Mouse (Mus musculus): ENCODE measurements around the gene Fam166a. TPM values are rescaled to one million over a fixed set of nuclear protein-coding genes. Genes with fewer than 3 reads are reported as not detected.

Fam166a gene
- polyA plus RNA-seq, 1 experiment from 2014 or later = not detected

- Histone ChIP-seq H3K4me1 (no peaks in the 10 kb centered on the region), H3K4me2 (no peak overlapping the region), H3K36me3 (no peaks in the 10 kb centered on the region), H3K27me3 (replicated peaks) (peaks cover 84% of the 10 kb centered on the region), H3K9ac (no peak overlapping the region), H3K27ac (replicated peaks) (no peak overlapping the region), H3K9me3 (no peaks in the 10 kb centered on the region), H3K4me3 (no peak overlapping the region)
- ATAC-seq (ENCODE audit: extremely low read depth, insufficient number of reproducible peaks, low FRiP score, low TSS enrichment) = no peak
- 58% methylated on average over 5 of the region's 5 CpGs for WGBS
Measured at GRCm38 (mm10) chr2:25234551-25235220, 16.1 kb downstream of the Fam166a start.

GRCm38 (mm10) chr2:25236614-25237013 is 18.1 kb downstream of the Fam166a start, which contains the start of gene Rnf224:
Rnf224 (minus strand) TSS chr2:25236787.
- no peak within 1 kb of the TSS for H3K4me3 ChIP-seq
- no peaks in the 10 kb centered on the region for H3K9me3 ChIP-seq
- no peak for ATAC-seq (ENCODE audit: extremely low read depth, insufficient number of reproducible peaks, low FRiP score, low TSS enrichment)
- H3K9ac ChIP-seq = no peak within 1 kb of the TSS
- peaks cover 13% of the 10 kb centered on the region for H3K4me1 ChIP-seq
- 14% methylated on average over 8 of the region's 8 CpGs for WGBS
- no peak within 1 kb of the TSS for H3K27ac ChIP-seq (replicated peaks)
- peaks cover 75% of the 10 kb centered on the region for H3K27me3 ChIP-seq (replicated peaks)
- no peaks in the 10 kb centered on the region for H3K36me3 ChIP-seq
- no peak within 1 kb of the TSS for H3K4me2 ChIP-seq

DNA sequence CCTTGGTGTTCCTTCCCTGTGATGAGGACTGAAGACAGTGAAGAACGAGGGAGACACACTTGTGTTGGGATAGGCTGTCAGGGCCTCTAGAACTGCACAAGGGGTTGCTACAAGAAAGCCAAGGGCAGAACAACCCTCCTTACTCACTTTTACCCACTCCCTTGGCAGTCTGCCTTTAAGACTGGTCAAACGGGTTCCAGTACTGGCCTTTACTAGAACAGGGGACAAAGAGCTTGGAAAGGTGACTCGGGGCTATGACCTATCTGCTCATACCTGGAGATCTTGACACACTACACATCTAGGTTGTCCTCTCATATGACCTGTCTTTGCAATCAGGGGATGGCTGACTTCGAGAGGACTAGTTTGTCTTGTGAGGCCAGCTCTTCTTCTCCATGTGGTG is 19.0 kb downstream of the Fam166a start:
- Histone ChIP-seq H3K27me3 (replicated peaks) (peaks cover 75% of the 10 kb centered on the region), H3K4me2 (no peak overlapping the region), H3K9me3 (no peaks in the 10 kb centered on the region), H3K4me1 (peaks cover 22% of the 10 kb centered on the region), H3K9ac (no peak overlapping the region), H3K4me3 (no peak overlapping the region), H3K27ac (replicated peaks) (no peak overlapping the region), H3K36me3 (no peaks in the 10 kb centered on the region)
- WGBS = 62% methylated on average over 4 of the region's 4 CpGs
- ATAC-seq (ENCODE audit: extremely low read depth, insufficient number of reproducible peaks, low FRiP score, low TSS enrichment) = no peak

DNA sequence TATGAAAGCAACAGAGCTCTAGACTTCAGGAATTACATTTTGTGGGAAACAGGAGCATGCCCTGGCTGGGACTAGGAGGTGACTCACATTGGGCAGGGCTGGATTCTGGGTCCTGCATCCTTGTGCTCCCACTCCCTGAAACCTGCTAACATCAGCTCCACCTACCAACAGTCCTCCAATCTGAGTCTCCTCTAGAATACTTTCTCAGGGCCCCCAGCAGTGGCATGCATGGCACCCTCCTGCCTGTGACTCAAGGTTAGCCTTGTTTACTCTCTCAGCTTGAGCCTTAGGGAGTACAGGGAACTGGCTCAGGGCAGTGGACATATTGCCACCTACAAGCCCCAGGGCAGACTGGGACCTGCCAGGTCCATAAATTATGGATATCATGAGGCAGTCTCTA is 19.6 kb downstream of the Fam166a start:
- Histone ChIP-seq H3K9ac (no peak overlapping the region), H3K4me2 (no peak overlapping the region), H3K4me3 (no peak overlapping the region), H3K9me3 (no peaks in the 10 kb centered on the region), H3K27me3 (replicated peaks) (peaks cover 75% of the 10 kb centered on the region), H3K4me1 (peaks cover 25% of the 10 kb centered on the region), H3K36me3 (no peaks in the 10 kb centered on the region), H3K27ac (replicated peaks) (no peak overlapping the region)
- no peak for ATAC-seq (ENCODE audit: extremely low read depth, insufficient number of reproducible peaks, low FRiP score, low TSS enrichment)

- no peak for ATAC-seq (ENCODE audit: extremely low read depth, insufficient number of reproducible peaks, low FRiP score, low TSS enrichment)
- H3K27me3 ChIP-seq (replicated peaks) = peaks cover 71% of the 10 kb centered on the region
Measured at GRCm38 (mm10) chr2:25239766-25240165, 21.2 kb downstream of the Fam166a start.

DNA sequence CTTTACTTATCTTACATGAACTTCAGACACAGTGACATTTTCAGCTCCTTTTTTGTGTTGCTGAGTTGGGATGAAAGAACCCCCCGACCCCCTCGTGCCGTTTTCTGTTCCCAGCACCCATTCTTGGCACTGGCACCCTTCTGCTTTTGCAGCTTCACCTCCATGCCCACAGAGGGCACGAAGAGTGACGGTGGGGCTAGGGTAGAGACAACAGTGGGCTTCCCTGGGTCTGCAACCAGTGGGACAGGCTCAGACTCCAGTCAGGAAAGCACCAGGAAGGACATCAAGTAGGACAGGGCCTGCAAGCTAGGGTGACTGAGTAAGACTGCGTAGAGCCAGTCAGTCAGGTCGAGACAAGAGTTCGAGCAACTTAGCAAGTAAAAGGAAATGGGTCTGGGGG is 21.8 kb downstream of the Fam166a start:
- Histone ChIP-seq H3K27me3 (replicated peaks) (peaks cover 65% of the 10 kb centered on the region), H3K9me3 (no peaks in the 10 kb centered on the region), H3K4me1 (peaks cover 25% of the 10 kb centered on the region), H3K9ac (peak overlapping the region; percentile 60; the same call in 1 of the 2 replicates), H3K36me3 (no peaks in the 10 kb centered on the region), H3K27ac (replicated peaks) (no peak overlapping the region), H3K4me3 (peak overlapping the region; percentile 62), H3K4me2 (peak overlapping the region; percentile 98)
- no peak for ATAC-seq (ENCODE audit: extremely low read depth, insufficient number of reproducible peaks, low FRiP score, low TSS enrichment)
- 50% methylated on average over 8 of the region's 8 CpGs for WGBS

More at GRCm38 (mm10) chr2:25239766-25240165, 21.2 kb downstream of the Fam166a start:
- Histone ChIP-seq H3K4me3 (no peak overlapping the region), H3K36me3 (no peaks in the 10 kb centered on the region), H3K4me2 (no peak overlapping the region), H3K9me3 (no peaks in the 10 kb centered on the region), H3K27ac (replicated peaks) (no peak overlapping the region), H3K9ac (no peak overlapping the region), H3K4me1 (peaks cover 25% of the 10 kb centered on the region)
- 72% methylated on average over 3 of the region's 3 CpGs for WGBS

DNA sequence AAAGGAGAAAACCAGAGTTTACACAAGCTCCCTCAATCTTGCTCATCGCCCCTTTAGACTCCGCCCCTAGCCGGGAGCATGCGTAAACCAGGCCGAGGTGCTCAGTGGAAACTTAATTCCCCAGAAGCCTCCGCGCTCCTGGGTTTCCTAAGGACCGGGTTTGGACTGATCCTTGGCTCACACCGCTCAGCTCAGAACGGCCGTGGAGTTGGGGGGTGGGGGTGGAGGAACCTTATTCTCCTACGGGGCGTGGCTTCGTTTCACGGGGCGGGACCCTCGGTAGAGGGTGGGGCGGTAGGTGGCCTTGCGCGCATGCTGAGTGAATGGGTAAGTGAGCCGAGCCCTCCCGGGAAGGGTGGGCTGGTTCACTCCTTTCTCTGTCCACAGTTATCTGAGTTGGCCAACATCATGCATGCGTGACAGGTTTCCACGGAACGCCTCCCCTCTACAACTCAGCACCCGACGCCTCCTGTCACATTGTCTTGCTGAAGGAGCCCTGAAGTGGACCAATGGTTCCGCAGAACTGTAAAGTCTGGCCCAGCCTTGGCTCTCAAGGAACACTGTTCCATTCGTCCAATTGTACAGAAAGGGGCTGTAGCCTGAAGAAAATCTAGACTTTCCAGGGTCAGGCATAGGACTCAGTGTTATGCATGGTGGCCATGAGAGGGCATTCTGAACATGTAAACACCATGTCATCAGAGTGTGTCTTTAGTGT is 22.3 kb downstream of the Fam166a start:
- peak overlapping the region; percentile 98 for H3K4me2 ChIP-seq
- peaks cover 60% of the 10 kb centered on the region for H3K27me3 ChIP-seq (replicated peaks)
- no peaks in the 10 kb centered on the region for H3K9me3 ChIP-seq
- peak overlapping the region; percentile 62 for H3K4me3 ChIP-seq
- H3K36me3 ChIP-seq = peaks cover 4% of the 10 kb centered on the region; the same call in 1 of the 2 replicates
- WGBS = 2% methylated on average over 29 of the region's 29 CpGs
- H3K9ac ChIP-seq = peak overlapping the region; percentile 60
- no peak overlapping the region for H3K27ac ChIP-seq (replicated peaks)
- H3K4me1 ChIP-seq = peaks cover 25% of the 10 kb centered on the region
- peak; percentile 19; the same call in 1 of the 2 replicates for ATAC-seq (ENCODE audit: extremely low read depth, insufficient number of reproducible peaks, low FRiP score, low TSS enrichment)

DNA sequence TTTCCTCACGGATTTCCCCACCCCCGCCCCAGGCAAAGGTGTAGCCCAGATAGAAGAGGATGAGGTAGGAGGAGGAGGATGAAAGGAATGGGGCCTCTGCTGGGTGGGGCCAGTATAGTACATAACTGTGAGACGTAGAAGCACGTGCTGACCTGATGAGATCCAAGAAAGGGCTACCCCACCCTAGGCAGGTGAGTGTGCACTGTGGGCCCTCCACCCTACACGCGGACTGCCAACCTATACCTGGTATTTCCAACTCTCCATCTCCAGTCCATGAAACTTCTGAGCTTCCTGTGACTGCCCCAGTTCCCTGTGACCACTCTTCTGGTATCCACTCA is 22.9 kb downstream of the Fam166a start:
- H3K4me2 ChIP-seq = peak overlapping the region; percentile 98
- peak overlapping the region; percentile 62 for H3K4me3 ChIP-seq
- peaks cover 25% of the 10 kb centered on the region for H3K4me1 ChIP-seq
- peaks cover 4% of the 10 kb centered on the region; the same call in 1 of the 2 replicates for H3K36me3 ChIP-seq
- whole genome bisulfite sequencing = 13% methylated on average over 6 of the region's 6 CpGs
- H3K27ac ChIP-seq (replicated peaks) = no peak overlapping the region
- peak overlapping the region; percentile 82 for H3K9ac ChIP-seq
- no peak for ATAC-seq (ENCODE audit: extremely low read depth, insufficient number of reproducible peaks, low FRiP score, low TSS enrichment)
- H3K27me3 ChIP-seq (replicated peaks) = peaks cover 55% of the 10 kb centered on the region
- H3K9me3 ChIP-seq = no peaks in the 10 kb centered on the region

GRCm38 (mm10) chr2:25242101-25242506 is 23.6 kb downstream of the Fam166a start, which contains the start of the genes Rnf208 and Cysrt1:
Rnf208 (plus strand) TSS chr2:25242255.
Cysrt1 (minus strand) TSS chr2:25242452.
- no peak for ATAC-seq (ENCODE audit: extremely low read depth, insufficient number of reproducible peaks, low FRiP score, low TSS enrichment)
- H3K9ac ChIP-seq = peak within 1 kb of the TSS; percentile 82
- H3K27me3 ChIP-seq (replicated peaks) = peaks cover 55% of the 10 kb centered on the region
- H3K27ac ChIP-seq (replicated peaks) = no peak within 1 kb of the TSS
- H3K36me3 ChIP-seq = peaks cover 7% of the 10 kb centered on the region
- WGBS = 0% methylated on average over 58 of the region's 59 CpGs
- H3K4me3 ChIP-seq = peak within 1 kb of the TSS; percentile 62
- H3K4me2 ChIP-seq = peak within 1 kb of the TSS; percentile 98
- H3K4me1 ChIP-seq = peaks cover 25% of the 10 kb centered on the region
- no peaks in the 10 kb centered on the region for H3K9me3 ChIP-seq

- Histone ChIP-seq H3K36me3 (peaks cover 19% of the 10 kb centered on the region), H3K4me1 (peaks cover 25% of the 10 kb centered on the region), H3K27me3 (replicated peaks) (peaks cover 48% of the 10 kb centered on the region), H3K4me2 (no peak overlapping the region), H3K9me3 (no peaks in the 10 kb centered on the region), H3K4me3 (no peak overlapping the region), H3K27ac (replicated peaks) (no peak overlapping the region), H3K9ac (no peak overlapping the region)
- ATAC-seq (ENCODE audit: extremely low read depth, insufficient number of reproducible peaks, low FRiP score, low TSS enrichment) = no peak
- WGBS = 64% methylated on average over 8 of the region's 8 CpGs
Measured at GRCm38 (mm10) chr2:25243342-25243741, 24.8 kb downstream of the Fam166a start.

GRCm38 (mm10) chr2:25244144-25244543 is 25.6 kb downstream of the Fam166a start:
- H3K4me1 ChIP-seq = peaks cover 25% of the 10 kb centered on the region
- no peak overlapping the region for H3K9ac ChIP-seq
- peaks cover 27% of the 10 kb centered on the region for H3K36me3 ChIP-seq
- H3K4me2 ChIP-seq = no peak overlapping the region
- ATAC-seq (ENCODE audit: extremely low read depth, insufficient number of reproducible peaks, low FRiP score, low TSS enrichment) = no peak
- no peaks in the 10 kb centered on the region for H3K9me3 ChIP-seq
- H3K27ac ChIP-seq (replicated peaks) = no peak overlapping the region
- H3K4me3 ChIP-seq = no peak overlapping the region
- 79% methylated on average over 4 of the region's 4 CpGs for WGBS
- H3K27me3 ChIP-seq (replicated peaks) = peaks cover 43% of the 10 kb centered on the region
